Mouse (Mus musculus): ENCODE data around the gene Acp4.

DNA sequence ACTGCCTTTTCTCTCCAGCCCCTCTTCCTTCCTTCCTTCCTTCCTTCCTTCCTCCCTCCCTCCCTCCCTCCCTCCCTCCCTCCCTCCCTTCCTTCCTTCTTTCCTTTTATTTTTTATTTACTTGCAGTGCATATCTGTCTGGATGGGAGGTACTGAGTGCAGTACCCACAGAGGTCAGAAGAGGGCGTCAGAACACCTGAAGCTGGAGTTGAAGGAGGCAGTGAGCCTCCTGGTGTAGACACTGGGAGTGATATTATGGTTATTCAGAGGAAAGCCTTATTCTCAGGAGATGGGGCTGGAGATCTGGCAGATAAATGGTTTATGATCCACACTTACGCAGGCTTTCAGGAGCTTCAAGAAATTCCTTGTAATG, 20.1 kb upstream of the Acp4 start:
- TF ChIP-seq CTCF (IDR thresholded peaks at IDR 0.05; ENCODE audit: borderline replicate concordance, extremely low read depth, insufficient read depth, insufficient read length), result peak; percentile 53; the same call in 1 of the 2 replicates
- no peak for TF ChIP-seq POLR2A (IDR thresholded peaks at IDR 0.05; ENCODE audit: borderline replicate concordance, extremely low read depth, insufficient read depth, insufficient read length, poor library complexity, severe bottlenecking)
